Mouse (Mus musculus) forebrain, embryonic 12.5 days (tissue): ENCODE data around the gene Clasp2. TPM values are rescaled to one million over a fixed set of nuclear protein-coding genes. Genes with fewer than 3 reads are reported as not detected.
"Not testable (repeated sequence)": the region's sequence is repeated elsewhere in the genome, so short reads cannot be mapped to it uniquely, and the experiment has no call there.

Source experiments
- ATAC-seq: fragments of 200-750 bp; cut with Nextera tagmentation; 2 replicates; pipeline ENCODE4 v1.8.0; 2017; ENCODE audit warnings: moderate TSS enrichment; ENCODE audit not compliant: low FRiP score
- H3K27ac ChIP-seq: fragments of 300-500 bp; sonication (generic); 2 replicates; pipeline ENCODE4 v1.5.1; 2016; ENCODE audit warnings: mild to moderate bottlenecking
- H3K27me3 ChIP-seq: fragments of 300-500 bp; sonication (generic); 2 replicates; pipeline ENCODE4 v1.6.1; 2016; ENCODE audit warnings: mild to moderate bottlenecking
- H3K36me3 ChIP-seq: fragments of 300-500 bp; sonication (generic); replicated peaks from 2 replicates; pipeline ENCODE4 v1.6.1; 2016; ENCODE audit warnings: mild to moderate bottlenecking
- H3K4me1 ChIP-seq: fragments of 300-500 bp; sonication (generic); 2 replicates; pipeline ENCODE4 v1.6.1; 2016
- H3K4me2 ChIP-seq: fragments of 300-500 bp; sonication (generic); 2 replicates; pipeline ENCODE4 v1.6.1; 2016; ENCODE audit warnings: mild to moderate bottlenecking, moderate library complexity
- H3K4me3 ChIP-seq: fragments of 300-500 bp; sonication (generic); replicated peaks from 2 replicates; pipeline ENCODE4 v1.5.1; 2016; ENCODE audit warnings: mild to moderate bottlenecking
- H3K9ac ChIP-seq: fragments of 300-500 bp; sonication (generic); 2 replicates; pipeline ENCODE4 v1.6.1; 2016; ENCODE audit warnings: mild to moderate bottlenecking
- H3K9me3 ChIP-seq: fragments of 300-500 bp; sonication (generic); 2 replicates; pipeline ENCODE4 v1.6.1; 2016
- WGBS: fragments of 180-500 bp; shearing (Covaris S2); methylation state at CpG from one replicate; pipeline ENCODE4 v1.1.7; 2016; 5-methylcytosine and 5-hydroxymethylcytosine counted together
- polyA plus RNA-seq: library from polyadenylated mRNA; unstranded; fragments of >200 nt; fragmentation: Nextera tagmentation; extraction: Ambion mirVana; gene quantifications from 2 replicates; pipeline ENCODE4 v1.2.1, GENCODE M21; 2016

Gene Clasp2
- polyA plus RNA-seq, 1 experiment from 2014 or later: 81.3 TPM

DNA sequence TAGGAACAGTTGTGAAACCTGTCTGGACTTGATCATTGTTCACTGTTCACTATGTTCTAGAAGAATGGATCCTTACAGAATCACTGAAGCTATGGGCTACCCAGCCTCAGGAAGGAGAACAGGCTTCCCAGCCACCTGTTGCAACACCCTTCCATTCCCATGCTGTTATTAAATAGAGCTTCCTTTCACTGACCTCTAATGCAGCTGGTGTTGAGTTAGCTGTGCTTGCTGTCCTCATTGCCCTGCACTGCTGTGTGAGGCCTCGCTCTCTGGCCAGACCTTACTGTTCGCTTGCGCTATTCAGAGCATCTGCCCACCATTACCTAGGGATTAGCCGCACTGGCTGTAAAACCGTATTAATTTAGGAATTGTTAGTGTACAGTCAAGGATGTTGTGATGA, 96.2 kb downstream of the Clasp2 start:
- Histone ChIP-seq H3K27me3 (no peaks in the 10 kb centered on the region), H3K27ac (no peak overlapping the region), H3K9me3 (no peaks in the 10 kb centered on the region), H3K4me2 (no peak overlapping the region), H3K4me1 (no peaks in the 10 kb centered on the region), H3K4me3 (no peak overlapping the region), H3K9ac (no peak overlapping the region), H3K36me3 (peaks cover 16% of the 10 kb centered on the region; the same call in 1 of the 2 replicates)
- 93% methylated on average over 5 of the region's 5 CpGs for WGBS
- no peak for ATAC-seq

- H3K9ac ChIP-seq: no peak overlapping the region
- H3K27ac ChIP-seq: no peak overlapping the region
- H3K4me1 ChIP-seq: no peaks in the 10 kb centered on the region
- ATAC-seq: no peak; the same call in 1 of the 2 replicates
- H3K4me2 ChIP-seq: no peak overlapping the region
- H3K36me3 ChIP-seq: peaks cover 22% of the 10 kb centered on the region
- H3K27me3 ChIP-seq: no peaks in the 10 kb centered on the region
- WGBS: 94% methylated on average over 4 of the region's 4 CpGs
- no peaks in the 10 kb centered on the region for H3K9me3 ChIP-seq
- no peak overlapping the region for H3K4me3 ChIP-seq
Measured at GRCm38 (mm10) chr9:113844029-113844428, 102.8 kb downstream of the Clasp2 start.

GRCm38 (mm10) chr9:113855441-113855840, 114.2 kb downstream of the Clasp2 start:
- WGBS: 91% methylated on average over 3 of the region's 3 CpGs
- no peak overlapping the region for H3K4me2 ChIP-seq
- H3K36me3 ChIP-seq: peaks cover 43% of the 10 kb centered on the region
- H3K9ac ChIP-seq: no peak overlapping the region
- ATAC-seq: no peak
- H3K9me3 ChIP-seq: no peaks in the 10 kb centered on the region
- H3K4me1 ChIP-seq: no peaks in the 10 kb centered on the region
- H3K4me3 ChIP-seq: no peak overlapping the region
- H3K27ac ChIP-seq: no peak overlapping the region
- no peaks in the 10 kb centered on the region for H3K27me3 ChIP-seq

DNA sequence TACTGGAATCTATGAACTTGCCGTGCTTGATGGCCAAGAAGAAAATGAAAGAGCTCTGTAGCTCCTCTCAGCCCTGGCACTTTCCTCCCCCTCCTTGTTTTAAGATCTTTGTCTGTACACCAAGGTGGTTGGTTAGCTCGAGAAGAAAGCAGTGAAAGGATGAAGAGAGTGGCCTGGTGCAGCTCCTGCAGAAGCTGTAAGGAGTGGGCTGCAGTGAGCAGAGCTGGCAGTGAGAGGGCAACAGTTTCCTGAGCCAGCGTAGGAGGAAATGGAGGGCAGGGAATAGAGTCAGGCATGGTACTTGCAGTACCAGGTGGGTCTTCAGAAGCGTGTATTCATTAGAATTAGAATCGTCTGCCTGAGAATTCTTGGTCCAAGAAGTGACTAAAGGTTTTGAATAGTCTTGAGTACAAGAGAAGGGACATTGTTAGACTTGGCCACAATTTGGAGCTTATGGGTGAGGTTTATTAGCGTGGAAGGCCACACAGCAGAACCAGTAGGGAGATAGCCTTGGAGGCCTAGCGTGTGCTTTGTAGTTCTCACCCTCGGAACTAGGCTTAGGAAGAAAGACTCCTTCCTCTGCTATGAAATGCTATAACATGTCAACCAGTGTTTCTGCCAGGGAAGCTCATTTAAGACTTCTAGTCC, 116.1 kb downstream of the Clasp2 start:
- Histone ChIP-seq H3K36me3 (peaks cover 42% of the 10 kb centered on the region), H3K27me3 (no peaks in the 10 kb centered on the region), H3K4me3 (no peak overlapping the region), H3K27ac (no peak overlapping the region), H3K4me1 (no peaks in the 10 kb centered on the region), H3K9ac (no peak overlapping the region), H3K9me3 (no peaks in the 10 kb centered on the region), H3K4me2 (no peak overlapping the region)
- no peak for ATAC-seq
- 89% methylated on average over 8 of the region's 8 CpGs for WGBS

GRCm38 (mm10) chr9:113857929-113858440, 116.7 kb downstream of the Clasp2 start:
- peaks cover 38% of the 10 kb centered on the region for H3K36me3 ChIP-seq
- H3K27me3 ChIP-seq: no peaks in the 10 kb centered on the region
- no peaks in the 10 kb centered on the region for H3K4me1 ChIP-seq
- no peak overlapping the region for H3K4me2 ChIP-seq
- no peak overlapping the region for H3K9ac ChIP-seq
- no peak overlapping the region for H3K4me3 ChIP-seq
- no peaks in the 10 kb centered on the region for H3K9me3 ChIP-seq
- WGBS: 88% methylated on average over 5 of the region's 5 CpGs
- H3K27ac ChIP-seq: no peak overlapping the region
- ATAC-seq: no peak

DNA sequence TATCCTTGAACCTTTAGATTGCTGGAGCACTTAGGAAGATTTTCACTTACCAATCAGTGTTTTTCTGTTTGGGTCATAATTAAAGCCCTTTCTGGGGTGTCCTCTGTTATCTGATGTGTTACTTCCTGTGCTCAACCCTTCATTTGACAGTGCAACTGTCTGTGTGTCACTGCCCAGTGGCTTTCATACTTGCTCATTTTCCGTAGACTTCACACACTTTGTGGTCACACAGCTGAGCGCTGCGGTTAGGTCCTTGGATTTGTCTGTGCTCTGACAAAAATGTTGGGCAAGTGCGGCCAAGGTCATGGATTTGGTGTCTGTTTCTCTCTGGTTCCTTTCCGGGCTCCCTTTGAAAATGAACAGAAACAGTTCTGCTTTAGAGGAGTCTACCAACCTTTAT, 118.1 kb downstream of the Clasp2 start:
- Histone ChIP-seq H3K9me3 (no peaks in the 10 kb centered on the region), H3K27ac (no peak overlapping the region), H3K27me3 (no peaks in the 10 kb centered on the region), H3K9ac (no peak overlapping the region), H3K36me3 (peaks cover 33% of the 10 kb centered on the region), H3K4me3 (no peak overlapping the region), H3K4me1 (no peaks in the 10 kb centered on the region), H3K4me2 (no peak overlapping the region)
- ATAC-seq: no peak
- 94% methylated on average over 5 of the region's 5 CpGs for WGBS

DNA sequence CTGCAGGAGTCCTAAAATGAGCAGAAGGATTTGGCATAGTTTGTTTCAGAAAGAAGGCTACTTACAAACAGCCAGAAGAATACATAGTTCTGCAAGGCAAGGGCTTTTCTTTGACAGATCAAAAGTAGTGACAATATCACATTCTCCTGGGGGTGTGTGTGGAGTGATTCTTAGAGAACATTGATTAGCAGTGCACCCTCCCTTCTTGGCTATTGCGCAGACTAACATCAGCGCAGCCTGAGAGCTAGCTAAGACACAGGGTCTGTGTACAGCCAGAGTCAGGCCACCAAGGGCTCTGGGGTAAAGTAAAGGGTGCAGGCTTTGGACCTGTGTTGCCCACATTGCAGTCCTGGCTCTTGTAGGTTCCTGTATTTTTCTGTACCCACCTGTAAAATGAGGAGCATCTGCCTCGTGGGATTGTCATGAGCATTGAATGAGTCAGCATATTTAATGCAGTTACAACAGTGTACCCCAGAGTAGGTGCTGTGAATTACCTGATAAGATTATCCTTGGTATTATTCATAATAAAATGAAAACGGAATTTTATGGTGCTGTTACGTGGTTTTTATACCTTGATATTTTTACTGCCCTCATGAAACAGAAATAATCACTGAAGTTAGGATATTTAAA, 122.2 kb downstream of the Clasp2 start:
- no peak overlapping the region for H3K4me2 ChIP-seq
- no peaks in the 10 kb centered on the region for H3K27me3 ChIP-seq
- H3K9ac ChIP-seq: no peak overlapping the region
- H3K4me1 ChIP-seq: no peaks in the 10 kb centered on the region
- H3K36me3 ChIP-seq: peaks cover 37% of the 10 kb centered on the region
- H3K27ac ChIP-seq: no peak overlapping the region
- H3K4me3 ChIP-seq: no peak overlapping the region
- WGBS: 90% methylated on average over 5 of the region's 5 CpGs
- H3K9me3 ChIP-seq: no peaks in the 10 kb centered on the region
- no peak for ATAC-seq

GRCm38 (mm10) chr9:113867951-113868350, 126.7 kb downstream of the Clasp2 start:
- Histone ChIP-seq H3K36me3 (peaks cover 61% of the 10 kb centered on the region), H3K27ac (no peak overlapping the region), H3K9me3 (no peaks in the 10 kb centered on the region), H3K4me2 (no peak overlapping the region), H3K27me3 (no peaks in the 10 kb centered on the region), H3K9ac (no peak overlapping the region), H3K4me3 (no peak overlapping the region), H3K4me1 (no peaks in the 10 kb centered on the region)
- WGBS: 86% methylated on average over 5 of the region's 5 CpGs
- no peak for ATAC-seq

DNA sequence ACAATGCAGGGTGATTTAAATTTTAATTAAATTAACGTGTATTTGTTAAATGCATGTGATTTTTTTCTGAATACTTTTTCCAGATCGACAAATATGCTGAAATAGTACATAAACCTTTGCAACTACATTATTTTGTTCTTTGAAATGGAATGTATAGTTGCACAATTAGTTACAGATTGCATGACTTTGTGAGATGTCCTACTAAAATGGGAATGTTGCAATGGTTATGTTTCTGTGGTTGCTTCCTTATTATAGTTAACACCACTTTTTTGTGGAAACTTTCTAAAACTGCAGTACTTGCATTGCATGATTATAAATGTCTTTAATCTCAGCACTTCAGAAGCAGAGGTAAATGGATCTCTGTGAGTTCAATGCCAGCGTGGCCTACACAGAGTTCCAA, 153.6 kb downstream of the Clasp2 start:
- H3K9me3 ChIP-seq: no peaks in the 10 kb centered on the region
- H3K4me1 ChIP-seq: no peaks in the 10 kb centered on the region
- H3K36me3 ChIP-seq: peaks cover 64% of the 10 kb centered on the region
- H3K9ac ChIP-seq: no peak overlapping the region
- H3K4me3 ChIP-seq: no peak overlapping the region
- no peak for ATAC-seq
- H3K4me2 ChIP-seq: no peak overlapping the region
- H3K27me3 ChIP-seq: no peaks in the 10 kb centered on the region
- 96% methylated on average over 3 of the region's 3 CpGs for WGBS
- H3K27ac ChIP-seq: no peak overlapping the region

GRCm38 (mm10) chr9:113903136-113903535, 161.9 kb downstream of the Clasp2 start:
- WGBS: 90% methylated on average over 4 of the region's 4 CpGs

DNA sequence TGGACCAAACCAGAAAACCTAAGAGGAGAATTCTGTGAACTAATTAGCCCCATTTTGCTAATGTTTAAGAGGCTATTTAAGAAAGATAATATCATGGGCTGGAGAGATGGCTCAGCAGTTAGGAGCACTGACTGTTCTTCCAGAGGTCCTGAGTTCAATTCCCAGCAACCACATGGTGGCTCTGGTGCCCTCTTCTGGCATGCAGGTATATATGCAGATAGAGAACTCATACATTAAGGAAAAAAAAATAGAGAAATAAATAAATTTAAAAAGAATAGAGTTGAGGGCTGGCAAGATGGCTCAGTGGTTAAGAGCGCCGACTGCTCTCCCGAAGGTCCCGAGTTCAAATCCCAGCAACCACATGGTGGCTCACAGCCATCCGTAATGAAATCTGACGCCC, 163.0 kb downstream of the Clasp2 start:
- H3K9me3 ChIP-seq, H3K9ac ChIP-seq, H3K4me2 ChIP-seq, ATAC-seq, H3K27ac ChIP-seq, H3K4me1 ChIP-seq, H3K27me3 ChIP-seq, H3K4me3 ChIP-seq: not testable (repeated sequence)
- 94% methylated on average over 6 of the region's 6 CpGs for WGBS
- H3K36me3 ChIP-seq: peaks cover 71% of the 10 kb centered on the region

More at GRCm38 (mm10) chr9:113903136-113903535, 161.9 kb downstream of the Clasp2 start:
- no peaks in the 10 kb centered on the region for H3K27me3 ChIP-seq
- no peaks in the 10 kb centered on the region for H3K9me3 ChIP-seq
- peaks cover 67% of the 10 kb centered on the region for H3K36me3 ChIP-seq
- H3K4me3 ChIP-seq: no peak overlapping the region
- no peaks in the 10 kb centered on the region for H3K4me1 ChIP-seq
- no peak overlapping the region for H3K9ac ChIP-seq
- no peak for ATAC-seq
- H3K27ac ChIP-seq: no peak overlapping the region
- H3K4me2 ChIP-seq: no peak overlapping the region

DNA sequence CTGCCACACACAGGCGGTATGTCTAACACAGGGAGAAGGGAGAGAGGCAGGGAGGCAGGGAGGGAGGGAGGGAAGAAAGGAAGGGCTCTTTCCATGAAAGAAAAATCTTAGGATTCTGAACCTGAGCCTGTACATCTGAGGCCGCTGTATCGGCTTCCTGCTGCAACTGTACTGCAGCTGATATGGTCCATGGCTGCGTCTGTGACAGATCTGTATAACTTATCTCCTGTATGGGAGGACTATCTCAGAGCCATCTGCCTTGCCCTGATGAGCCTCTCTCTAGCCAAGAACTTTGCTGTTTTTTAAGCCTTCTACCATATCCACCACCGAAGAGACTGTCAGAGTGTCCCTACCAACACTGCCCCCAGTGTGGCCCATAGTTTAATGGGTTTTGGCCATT, 174.5 kb downstream of the Clasp2 start:
- Histone ChIP-seq H3K27ac (no peak overlapping the region), H3K9me3 (no peaks in the 10 kb centered on the region), H3K36me3 (peaks cover 59% of the 10 kb centered on the region), H3K4me2 (no peak overlapping the region), H3K4me1 (no peaks in the 10 kb centered on the region), H3K4me3 (no peak overlapping the region), H3K27me3 (no peaks in the 10 kb centered on the region), H3K9ac (no peak overlapping the region)
- 96% methylated on average over 5 of the region's 5 CpGs for WGBS
- ATAC-seq: no peak

GRCm38 (mm10) chr9:113922677-113923076, 181.4 kb downstream of the Clasp2 start:
- Histone ChIP-seq H3K4me2 (no peak overlapping the region), H3K9ac (no peak overlapping the region), H3K36me3 (peaks cover 35% of the 10 kb centered on the region)

More at GRCm38 (mm10) chr9:113922677-113923076, 181.4 kb downstream of the Clasp2 start:
- H3K4me1 ChIP-seq: no peaks in the 10 kb centered on the region
- H3K4me3 ChIP-seq: no peak overlapping the region
- ATAC-seq: no peak
- WGBS: 92% methylated on average over 5 of the region's 5 CpGs
- no peaks in the 10 kb centered on the region for H3K9me3 ChIP-seq
- no peaks in the 10 kb centered on the region for H3K27me3 ChIP-seq
- no peak overlapping the region for H3K27ac ChIP-seq
